Mouse (Mus musculus) urinary bladder, adult 18-20 months (tissue): ENCODE data around the gene Borcs8.

Experiments
- DNase-seq, 2 experiments: peaks; one replicate each; pipeline ENCODE4 v3.0.0; 2022; ENCODE audit warnings: low spot score in 2 of 2, mixed read lengths in 2 of 2

Gene Borcs8

GRCm38 (mm10) chr8:70179082-70179481, 39.8 kb downstream of the Borcs8 start:
- DNase-seq: no peak

GRCm38 (mm10) chr8:70181212-70181902, 42.1 kb downstream of the Borcs8 start:
- no peak for DNase-seq

GRCm38 (mm10) chr8:70181903-70182252, 42.6 kb downstream of the Borcs8 start:
- DNase-seq: no peak

GRCm38 (mm10) chr8:70183194-70183593, 43.9 kb downstream of the Borcs8 start:
- no peak for DNase-seq

- no peak for DNase-seq
These were observed 49.4 kb downstream of the Borcs8 start for GRCm38 (mm10) chr8:70188707-70189106.

- DNase-seq: no peak
These were observed 53.9 kb downstream of the Borcs8 start for GRCm38 (mm10) chr8:70193238-70193637.

- DNase-seq: no peak
These were observed 54.9 kb downstream of the Borcs8 start for GRCm38 (mm10) chr8:70194191-70194590.

- no peak for DNase-seq
These were observed 56.5 kb downstream of the Borcs8 start for GRCm38 (mm10) chr8:70195762-70196161.
